Mouse (Mus musculus) spleen, embryonic (tissue): ENCODE data around the gene Rcan2.

Source experiments
- CTCF ChIA-PET: fragments of 350-600 bp; sonication (Branson Sonifier 250); formaldehyde crosslinking; loops from one replicate; lab custom pipeline; 2022; lab: Charles Lee

The Rcan2 gene

GRCm38 (mm10) chr17:44016314-44016713 is 215.2 kb downstream of the Rcan2 start:
- CTCF ChIA-PET = no interaction called here

DNA sequence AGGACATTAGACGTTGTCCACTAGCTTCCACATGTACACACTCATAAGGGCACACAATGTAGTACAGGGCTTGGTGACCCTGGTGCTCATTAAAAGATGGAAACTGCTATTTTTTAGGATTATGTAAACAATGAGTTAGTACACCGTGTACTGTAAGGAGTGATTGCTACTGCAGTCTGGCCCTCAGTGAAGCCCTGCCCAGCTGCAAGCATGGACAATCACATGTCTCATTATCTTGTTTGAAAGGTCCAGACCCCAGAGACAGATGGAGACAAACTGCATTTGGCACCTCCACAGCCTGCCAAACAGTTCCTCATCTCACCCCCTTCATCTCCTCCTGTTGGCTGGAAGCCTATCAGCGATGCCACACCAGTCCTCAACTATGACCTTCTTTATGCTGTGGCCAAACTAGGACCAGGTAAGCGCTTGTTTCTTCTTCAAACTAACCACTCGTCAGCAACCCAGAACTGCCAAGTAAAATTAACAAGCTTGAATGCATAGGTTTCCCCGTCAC is 219.6 kb downstream of the Rcan2 start:
- CTCF ChIA-PET = no interaction called here

- CTCF ChIA-PET = no interaction called here
These were observed 222.7 kb downstream of the Rcan2 start for GRCm38 (mm10) chr17:44023842-44024241.

DNA sequence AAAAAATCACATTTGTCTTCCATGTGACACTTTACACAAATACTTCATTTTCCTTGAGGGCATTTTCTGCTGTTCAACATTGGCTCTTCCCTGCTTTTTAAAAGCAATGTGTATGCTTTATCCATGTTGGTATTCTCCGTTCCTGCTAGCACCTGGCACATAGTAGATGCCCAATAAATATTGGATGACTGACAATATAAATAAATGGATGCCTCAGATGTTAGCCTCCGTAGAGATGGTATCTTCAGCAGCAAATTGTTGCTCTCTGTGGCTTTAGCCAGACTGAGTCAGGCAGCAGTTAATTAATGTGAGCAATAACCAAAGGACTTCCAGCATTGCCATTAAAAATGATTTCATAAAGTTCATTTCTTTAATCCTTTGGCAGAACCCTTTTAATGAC is 223.9 kb downstream of the Rcan2 start:
- CTCF ChIA-PET = no interaction called here

GRCm38 (mm10) chr17:44025935-44026334 is 224.8 kb downstream of the Rcan2 start:
- CTCF ChIA-PET = no interaction called here

DNA sequence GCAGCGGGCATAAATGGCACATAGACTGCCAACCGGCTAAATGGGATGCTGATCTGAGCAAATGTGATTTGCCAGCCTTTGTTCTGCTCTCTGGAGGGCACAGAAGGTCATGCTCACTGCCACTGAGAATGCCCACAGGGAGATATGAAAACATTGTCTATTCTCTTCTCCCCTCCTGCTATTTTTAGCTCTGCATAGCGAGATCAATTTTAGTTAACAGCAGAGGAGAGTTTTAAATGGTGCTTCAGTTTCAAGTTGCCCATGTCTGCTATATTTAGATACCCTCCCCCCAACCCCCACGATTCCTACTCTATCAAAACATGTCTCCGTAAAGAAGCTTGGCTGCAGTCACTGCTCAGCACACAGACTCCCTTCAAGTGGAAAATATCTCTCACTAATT is 225.2 kb downstream of the Rcan2 start:
- CTCF ChIA-PET = no interaction called here

DNA sequence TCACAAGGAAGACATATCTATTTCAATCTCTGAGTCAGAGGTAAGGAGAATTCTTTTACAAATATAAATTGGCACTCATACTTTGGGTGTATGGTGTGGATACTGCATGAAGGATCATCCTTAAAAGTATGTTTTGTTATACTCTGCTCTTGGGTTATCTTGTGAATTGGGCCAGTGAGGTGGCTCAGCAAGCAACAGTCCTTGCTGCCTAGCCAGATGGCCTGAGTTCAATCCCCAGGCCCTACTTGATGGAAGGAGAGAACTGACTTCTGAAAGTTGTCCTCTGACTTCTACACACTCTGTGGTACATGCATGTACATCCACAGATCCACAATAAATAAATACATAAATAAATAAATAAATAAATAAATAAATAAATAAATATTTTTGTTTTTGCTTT is 225.6 kb downstream of the Rcan2 start:
- CTCF ChIA-PET = no interaction called here

- CTCF ChIA-PET = no interaction called here
These were observed 226.2 kb downstream of the Rcan2 start for GRCm38 (mm10) chr17:44027311-44027710.

DNA sequence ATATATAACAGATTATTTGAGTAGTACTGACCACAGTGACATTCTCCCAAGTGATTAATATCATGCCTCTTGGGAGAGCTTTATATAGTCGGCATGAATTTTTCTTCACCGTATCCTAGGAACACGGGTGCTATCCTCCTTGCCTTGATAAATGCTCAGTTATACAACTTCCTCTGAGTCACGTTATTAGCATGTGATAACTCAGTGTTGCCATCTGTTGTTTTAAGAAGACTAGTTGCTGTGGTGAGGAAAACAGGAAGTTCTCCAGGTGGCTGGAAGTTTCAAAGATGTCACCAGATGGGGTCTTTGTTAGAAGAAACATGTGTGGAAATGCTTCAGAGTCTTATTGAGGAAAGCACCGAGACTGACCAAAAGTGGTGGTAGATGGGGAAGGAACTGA is 228.5 kb downstream of the Rcan2 start:
- CTCF ChIA-PET = no interaction called here

GRCm38 (mm10) chr17:44030776-44031587 is 229.8 kb downstream of the Rcan2 start:
- CTCF ChIA-PET = interaction anchor here (0.6 kb wide), 1 partner anchor 152 kb away, joined by 3 read pairs; no protein-coding TSS in a partner anchor

DNA sequence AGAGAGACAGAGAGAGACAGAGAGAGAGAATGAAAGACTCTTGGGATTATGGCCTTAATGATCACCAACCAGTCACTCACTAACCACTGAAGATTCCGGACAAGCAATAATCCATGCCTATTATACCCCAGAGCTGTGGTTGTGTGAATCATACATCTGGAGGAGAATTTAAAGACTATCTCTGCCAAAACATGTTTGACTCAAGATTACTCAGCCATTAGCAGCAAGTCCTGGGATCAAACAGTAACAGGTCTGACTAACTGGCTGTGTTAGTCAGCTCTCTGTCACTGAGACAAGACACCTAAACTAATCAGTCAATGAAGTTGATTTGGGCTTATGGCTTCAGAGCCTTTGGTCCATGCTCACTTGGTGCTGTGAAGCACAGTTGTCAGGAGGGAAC is 233.9 kb downstream of the Rcan2 start:
- CTCF ChIA-PET = no interaction called here

- CTCF ChIA-PET = no interaction called here
These were observed 237.5 kb downstream of the Rcan2 start for GRCm38 (mm10) chr17:44038656-44039055.

DNA sequence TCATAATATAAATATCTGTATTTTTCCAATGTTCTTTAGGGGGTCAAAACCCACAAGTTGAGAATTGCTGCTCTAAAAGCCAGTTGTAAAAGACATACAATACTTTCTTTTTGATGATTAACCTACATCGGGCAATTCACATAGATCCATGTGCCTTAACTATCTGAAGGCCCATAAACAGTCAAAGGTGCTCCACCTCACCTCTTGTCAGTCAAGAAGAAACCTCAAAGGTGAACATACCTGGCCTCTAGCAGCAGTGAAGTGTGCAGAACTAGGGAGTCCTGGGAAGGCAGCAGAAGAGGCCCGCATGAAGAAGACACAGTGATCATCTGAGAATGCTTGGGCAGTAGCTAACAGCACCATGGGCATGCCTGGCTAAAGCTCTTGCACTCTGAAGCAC is 239.3 kb downstream of the Rcan2 start:
- CTCF ChIA-PET = no interaction called here

- CTCF ChIA-PET = interaction anchor here (0.6 kb wide), 1 partner anchor 13 kb away, joined by 3 read pairs; no protein-coding TSS in a partner anchor
These were observed 241.2 kb downstream of the Rcan2 start for GRCm38 (mm10) chr17:44042301-44042700.

DNA sequence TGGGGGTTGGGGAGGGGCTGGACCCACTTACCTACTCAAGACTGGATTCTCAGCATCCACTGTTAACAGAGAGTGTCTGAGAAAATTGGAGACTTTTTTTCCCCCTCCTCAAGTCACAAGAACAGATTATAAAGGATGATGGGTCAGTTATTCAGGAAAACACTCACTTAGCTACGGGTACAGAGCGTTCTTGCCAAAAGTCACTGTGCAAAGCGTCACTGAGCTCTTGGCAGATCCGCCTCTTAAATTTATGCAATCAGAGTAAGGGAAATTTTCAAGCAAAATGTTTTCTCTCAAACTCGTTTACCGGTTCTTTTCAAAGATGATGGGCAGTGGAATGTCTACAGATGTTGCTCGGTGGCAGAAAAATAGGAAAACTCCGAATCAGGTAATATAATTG is 241.7 kb downstream of the Rcan2 start:
- CTCF ChIA-PET = interaction anchor here (0.5 kb wide), 1 partner anchor 207 kb away, joined by 3 read pairs; no protein-coding TSS in a partner anchor

- CTCF ChIA-PET = no interaction called here
These were observed 252.3 kb downstream of the Rcan2 start for GRCm38 (mm10) chr17:44053427-44053826.

- CTCF ChIA-PET = no interaction called here
These were observed 256.0 kb downstream of the Rcan2 start for GRCm38 (mm10) chr17:44057123-44057522.

DNA sequence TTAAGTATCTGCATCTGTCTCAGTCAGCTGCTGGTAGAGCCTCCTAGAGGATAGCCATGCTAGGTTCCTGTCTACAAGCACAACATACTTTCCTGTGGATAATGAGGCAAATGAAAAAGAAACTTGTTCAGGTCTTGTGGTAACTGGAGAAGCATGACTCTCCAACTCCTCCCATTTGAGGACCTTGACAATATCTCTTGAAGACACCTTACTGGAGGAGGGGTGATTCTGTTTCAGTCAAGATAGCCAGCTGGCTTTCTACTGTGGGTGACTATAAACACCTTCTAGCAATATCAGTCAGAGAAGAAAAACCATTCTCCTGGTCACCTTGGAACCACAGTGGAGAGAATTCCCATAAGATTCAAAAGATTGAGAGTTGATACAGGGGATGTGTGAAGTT is 257.0 kb downstream of the Rcan2 start:
- CTCF ChIA-PET = no interaction called here

DNA sequence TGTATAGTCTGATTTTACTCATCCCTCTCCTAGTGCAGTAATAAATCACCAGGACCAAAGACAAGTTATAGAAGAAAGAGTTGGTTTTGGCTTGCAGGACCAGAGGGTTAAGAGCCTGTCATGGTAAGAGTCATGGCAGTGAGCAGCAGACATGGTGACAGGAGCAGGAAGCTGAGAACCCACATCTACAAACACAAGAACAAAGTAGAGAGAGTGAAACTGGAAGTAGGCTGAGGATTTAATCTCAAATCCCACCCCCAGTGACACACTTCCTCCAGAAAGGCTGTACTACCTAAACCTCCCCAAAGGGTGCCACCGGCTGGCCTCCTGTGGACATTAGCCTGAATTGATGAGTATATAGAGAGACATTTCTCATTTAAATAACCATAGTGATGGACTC is 259.6 kb downstream of the Rcan2 start:
- CTCF ChIA-PET = no interaction called here

- CTCF ChIA-PET = no interaction called here
These were observed 260.2 kb downstream of the Rcan2 start for GRCm38 (mm10) chr17:44061289-44061890.

GRCm38 (mm10) chr17:44068876-44069275 is 267.7 kb downstream of the Rcan2 start:
- CTCF ChIA-PET = no interaction called here

DNA sequence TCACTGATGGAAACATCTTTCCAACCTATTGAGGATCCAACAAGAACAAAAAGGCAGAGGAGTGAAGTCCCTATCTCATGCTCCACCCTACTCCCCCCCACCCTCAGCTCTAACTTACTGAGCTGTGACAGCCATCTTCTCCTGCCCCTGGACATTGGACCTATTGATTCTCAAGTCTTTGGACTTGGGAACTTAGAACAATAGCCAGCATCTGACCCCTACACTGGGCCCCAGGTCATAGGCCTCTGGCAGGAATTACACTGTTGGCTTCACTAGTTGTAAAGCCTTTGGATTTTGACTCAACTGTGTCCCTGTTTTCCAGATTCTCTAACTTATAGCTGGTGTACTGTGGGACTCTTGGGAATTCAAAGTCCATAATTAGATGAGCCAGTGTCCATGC is 270.5 kb downstream of the Rcan2 start:
- CTCF ChIA-PET = no interaction called here

DNA sequence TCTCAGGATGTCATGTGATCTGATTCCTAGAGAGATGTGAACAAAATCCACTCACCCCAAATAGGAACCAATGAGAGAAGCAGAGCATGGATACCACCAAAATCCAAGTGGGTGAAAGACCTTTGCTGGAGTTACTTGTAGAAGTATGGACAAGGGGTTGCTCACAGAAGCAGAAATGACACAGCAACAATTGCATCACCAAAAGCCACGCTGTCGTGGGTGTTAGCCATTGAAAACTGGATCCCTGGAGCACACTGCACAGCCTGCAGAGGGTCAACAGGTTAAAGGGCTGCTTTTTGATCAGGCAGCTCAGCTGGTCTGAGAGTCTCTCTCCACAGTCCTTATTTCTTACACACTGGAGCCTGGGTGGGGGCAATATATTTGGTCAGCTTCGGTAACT is 274.4 kb downstream of the Rcan2 start:
- CTCF ChIA-PET = interaction anchor here (0.6 kb wide), 1 partner anchor 11 kb away, joined by 6 read pairs; no protein-coding TSS in a partner anchor
